Mouse (Mus musculus) central nervous system, embryonic 11.5 days (tissue): Measurements from ENCODE around the gene Prmt3. TPM values are rescaled to one million over a fixed set of nuclear protein-coding genes. Genes with fewer than 3 reads are reported as not detected.

Source experiments
- polyA plus RNA-seq: library from polyadenylated mRNA; depleted of rRNA; stranded (reverse); fragments of >200 nt; gene quantifications from 2 replicates; pipeline ENCODE4 v1.2.3, GENCODE M21; 2012; rRNA removed

The Prmt3 gene
- polyA plus RNA-seq, result 45.5 and 95.5 TPM in 2 replicates

DNA sequence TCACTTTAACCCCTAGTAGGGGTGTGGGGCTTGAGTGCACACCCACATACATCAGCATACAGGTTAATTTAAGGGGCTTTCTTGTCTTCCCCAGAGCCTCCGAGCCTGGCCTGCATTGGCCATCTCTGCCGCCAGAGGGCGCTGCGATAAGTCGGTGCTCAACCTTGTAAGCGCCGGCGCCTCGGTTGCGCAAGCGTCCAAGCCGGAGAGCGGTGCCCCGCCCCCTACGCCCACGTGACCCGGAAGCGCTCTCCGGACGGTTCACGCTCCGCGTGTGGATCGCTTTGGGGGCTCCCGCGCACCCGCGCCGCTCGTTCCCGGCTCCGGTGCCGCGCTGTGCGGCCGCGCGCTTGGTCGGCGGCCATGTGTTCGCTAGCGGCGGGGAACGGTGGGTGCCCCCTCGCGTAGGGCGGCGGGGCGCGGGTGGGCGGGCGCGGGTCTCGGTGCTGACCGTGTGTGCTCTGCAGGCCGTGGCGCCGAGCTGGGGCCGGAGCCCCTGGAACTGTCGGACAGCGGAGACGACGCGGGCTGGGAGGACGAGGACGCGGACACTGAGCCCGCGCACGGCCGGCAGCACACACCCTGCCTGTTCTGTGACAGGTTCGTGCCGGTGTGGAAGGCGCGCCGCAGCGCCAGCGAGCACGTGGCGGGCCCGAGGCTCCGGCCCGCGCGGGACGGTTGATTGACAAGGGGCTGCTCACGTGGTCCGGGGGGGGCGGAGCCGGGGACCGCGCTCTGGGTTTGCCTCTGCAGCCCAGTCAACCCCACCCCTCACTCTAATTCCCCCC is at the start of gene Prmt3:
TSS of gene Prmt3 (plus strand) at position 233 of the 788 bp plus-strand sequence.

DNA sequence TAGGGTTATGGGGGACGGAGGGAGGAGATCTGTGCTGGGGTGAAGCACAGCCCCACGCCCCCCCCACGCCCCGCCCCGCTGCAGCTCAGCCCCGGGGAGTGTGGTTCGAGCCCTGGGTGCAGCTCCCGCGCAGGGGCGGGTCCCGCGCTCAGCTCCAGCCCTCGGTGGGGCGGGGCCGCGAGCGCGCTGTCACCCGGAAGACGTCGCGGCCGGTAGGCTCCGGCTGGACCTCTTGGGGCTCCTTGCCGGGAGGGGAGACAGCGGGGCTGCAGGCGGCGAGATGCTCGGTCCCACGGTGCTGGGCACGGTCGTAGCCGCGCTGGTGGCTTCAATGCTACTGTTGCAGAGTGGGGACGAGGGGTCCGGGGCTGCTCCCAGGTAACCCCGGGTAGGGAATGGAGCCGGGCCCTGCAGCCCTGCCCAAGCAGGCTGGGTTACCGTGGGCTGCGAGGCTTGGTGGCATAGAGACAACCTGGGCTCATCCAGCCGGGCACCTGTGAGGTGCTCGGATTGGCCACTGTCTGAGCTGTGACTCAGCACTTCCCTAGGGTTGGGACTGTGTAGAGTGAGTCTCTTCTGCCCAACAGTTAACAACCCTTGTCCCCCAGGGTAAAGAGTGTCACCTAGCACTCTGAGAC is 19.1 kb upstream of the Prmt3 start, which contains the start of gene Htatip2:
TSS of gene Htatip2 (plus strand) at position 182 of the 638 bp plus-strand sequence.

Other genes starting within 250 kb of the Prmt3 start
- gene Dbx1, start 141.5 kb upstream of the Prmt3 start, polyA plus RNA-seq, result 33.9 and 68.6 TPM in 2 replicates
- 5.8 and 9.7 TPM in 2 replicates for gene Htatip2, start 19.2 kb upstream of the Prmt3 start, polyA plus RNA-seq
- 0.14 and 4.2 TPM in 2 replicates for gene Slc6a5, start 131.8 kb downstream of the Prmt3 start, polyA plus RNA-seq
- gene Nell1, start 196.5 kb downstream of the Prmt3 start, polyA plus RNA-seq, result 1.1 and 2.4 TPM in 2 replicates